Mouse (Mus musculus) liver (tissue): ENCODE data around the gene Glrx.
A peak's percentile ranks its signal among the peaks of the same experiment; 100 is the strongest.
"Not testable (repeated sequence)": the region's sequence is repeated elsewhere in the genome, so short reads cannot be mapped to it uniquely, and the experiment has no call there.

Experiments
- DNase-seq: peaks from one replicate; pipeline ENCODE4 v3.0.0-alpha.2; 2020; ENCODE audit warnings: mixed read lengths

Glrx gene

DNA sequence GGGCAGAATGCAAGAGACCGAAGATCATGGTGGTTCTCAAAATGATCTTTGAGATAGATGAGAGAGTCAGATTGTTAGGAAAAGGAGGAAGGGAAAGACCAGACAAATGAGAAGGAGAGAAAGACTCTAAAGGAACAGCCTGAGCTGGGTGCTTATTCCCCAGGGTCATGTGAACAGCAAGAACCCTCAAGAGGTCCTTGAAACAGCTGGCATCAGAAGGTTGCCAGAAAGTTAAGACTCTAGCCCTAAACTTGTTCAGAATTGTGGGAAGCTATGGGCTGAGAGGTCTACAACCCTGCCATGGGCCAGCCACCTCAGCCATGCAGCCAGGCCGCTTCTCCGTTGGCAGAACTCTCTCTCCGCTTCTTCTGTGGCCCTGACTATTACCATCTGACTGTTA lies 1.2 kb upstream of the Glrx start:
- no peak for DNase-seq

DNA sequence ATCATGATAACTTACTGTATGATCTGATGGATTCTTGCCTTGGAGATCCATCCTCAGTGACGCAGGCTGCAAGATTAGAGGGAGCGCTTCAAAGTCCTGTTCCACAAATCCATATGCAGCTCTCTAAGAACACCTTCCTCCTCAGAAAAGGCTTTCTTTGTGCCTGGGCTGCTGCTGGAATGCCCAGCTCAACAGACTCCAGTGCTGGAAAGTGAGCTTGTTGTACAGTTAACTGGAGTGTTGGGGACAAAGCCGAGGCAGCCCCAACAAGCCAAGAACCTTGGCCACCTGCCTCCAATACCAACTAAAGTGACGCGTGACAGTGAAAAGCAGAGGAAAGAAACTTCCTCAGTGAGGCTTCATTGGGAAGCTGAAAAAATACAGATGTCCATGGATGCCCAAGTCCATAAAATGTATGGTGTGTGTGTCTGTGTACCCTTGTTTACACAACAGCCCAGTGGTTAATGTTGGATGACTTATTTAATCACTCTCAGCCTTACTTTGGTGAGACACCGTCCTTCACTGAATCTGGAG lies 1.2 kb downstream of the Glrx start:
- no peak for DNase-seq

DNA sequence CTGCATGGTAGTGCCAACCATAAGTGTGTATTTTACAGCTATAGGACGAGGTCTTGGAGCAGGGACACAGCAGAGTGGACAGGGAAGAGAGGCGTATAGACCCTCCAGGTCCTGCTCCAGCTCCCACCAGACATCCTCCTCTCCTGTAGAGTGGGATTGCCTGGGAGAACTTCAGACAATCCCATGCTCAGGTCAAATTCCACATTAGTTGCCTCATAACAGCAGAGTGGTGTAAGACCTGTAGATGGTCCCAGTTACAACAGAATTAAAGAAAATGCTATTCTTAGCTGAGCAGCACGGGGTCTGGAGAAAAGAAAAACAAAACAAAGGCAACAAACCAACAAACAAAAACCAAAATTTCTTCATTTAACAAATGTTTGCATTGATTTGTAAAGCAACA lies 2.3 kb downstream of the Glrx start:
- no peak for DNase-seq

DNA sequence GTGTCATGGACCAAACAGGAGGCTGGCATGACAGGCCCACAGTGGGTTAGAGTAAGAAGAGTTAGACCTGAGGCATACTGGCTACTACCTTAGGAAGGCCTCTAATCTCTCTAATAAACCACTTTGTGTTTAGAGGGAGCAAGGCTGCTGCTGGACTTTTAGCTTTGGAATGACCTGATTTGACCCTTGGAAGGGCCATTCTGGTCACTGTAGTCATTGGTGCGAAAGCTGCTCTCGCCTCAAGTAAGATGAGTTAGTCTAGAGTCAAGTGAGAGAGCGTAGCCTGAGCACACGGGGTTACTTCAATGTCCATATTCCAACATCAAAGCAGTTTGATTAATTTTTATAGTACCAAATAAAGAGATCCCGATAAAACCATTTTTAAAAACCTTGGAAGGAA lies 3.7 kb downstream of the Glrx start:
- no peak for DNase-seq

DNA sequence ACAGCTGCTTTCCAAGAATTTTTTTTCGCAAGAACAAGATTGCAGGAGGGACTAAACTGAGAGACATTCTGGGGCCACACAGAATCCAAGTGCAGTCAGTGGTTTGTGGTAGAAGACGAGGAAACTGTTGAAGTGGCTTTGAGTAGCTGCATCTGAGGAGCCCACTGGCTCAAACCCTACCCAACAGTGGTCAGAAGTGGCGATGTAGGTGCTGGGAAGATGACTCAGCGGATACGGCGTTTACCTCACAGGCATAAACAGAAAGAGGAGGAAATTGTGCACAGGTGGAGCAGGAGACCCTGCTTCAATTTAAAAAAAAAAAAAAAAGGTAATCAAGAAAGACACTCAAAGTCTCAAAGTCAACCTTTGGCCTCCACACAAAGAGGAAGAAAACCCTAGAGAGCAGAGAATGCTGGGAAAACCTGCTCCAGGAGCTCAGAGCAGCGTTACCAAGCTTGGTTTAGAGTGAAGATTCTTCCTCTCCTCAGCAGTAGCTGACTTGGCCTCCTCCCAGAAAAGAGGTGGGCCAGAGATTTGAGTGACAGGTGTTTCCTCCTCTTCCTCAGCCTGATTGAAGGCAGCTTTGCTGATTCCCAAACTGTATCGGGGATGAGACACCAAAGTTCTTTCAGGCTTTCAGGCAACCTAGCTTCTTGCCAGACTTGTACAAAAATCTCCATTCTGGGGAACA lies 4.5 kb downstream of the Glrx start:
- peak; percentile 36 for DNase-seq

DNA sequence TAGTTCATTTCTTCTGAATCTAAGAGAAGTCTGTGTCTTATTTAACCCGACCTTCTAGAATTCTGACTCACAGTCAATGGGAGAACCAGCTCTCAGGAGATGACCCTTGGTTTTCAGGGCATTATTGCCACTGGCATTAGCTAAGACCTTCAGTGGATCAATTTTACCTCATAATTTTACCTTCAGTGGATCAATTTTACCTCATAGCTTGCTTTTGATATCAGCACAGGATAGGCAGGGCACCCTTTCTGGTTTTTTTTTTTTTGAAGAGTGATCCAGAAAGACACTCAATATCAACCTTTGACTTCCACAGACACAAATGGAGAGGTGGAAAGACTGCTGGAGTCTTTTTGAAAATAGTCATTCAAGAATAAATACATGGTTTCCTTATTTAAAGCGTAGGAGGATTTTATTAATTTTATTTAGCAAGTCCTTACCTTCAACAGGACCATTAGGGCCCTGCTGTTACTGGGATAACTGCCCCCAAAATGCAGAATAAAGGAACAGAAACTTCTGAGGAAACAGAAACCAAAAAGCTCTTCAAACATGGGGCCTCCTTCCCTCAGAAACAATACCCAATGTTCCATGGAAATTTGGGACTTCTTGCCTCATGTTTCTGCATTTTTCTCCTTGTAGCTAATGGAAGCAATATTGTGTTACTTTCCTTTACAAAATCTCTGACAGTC lies 5.3 kb downstream of the Glrx start:
- DNase-seq, result no peak

DNA sequence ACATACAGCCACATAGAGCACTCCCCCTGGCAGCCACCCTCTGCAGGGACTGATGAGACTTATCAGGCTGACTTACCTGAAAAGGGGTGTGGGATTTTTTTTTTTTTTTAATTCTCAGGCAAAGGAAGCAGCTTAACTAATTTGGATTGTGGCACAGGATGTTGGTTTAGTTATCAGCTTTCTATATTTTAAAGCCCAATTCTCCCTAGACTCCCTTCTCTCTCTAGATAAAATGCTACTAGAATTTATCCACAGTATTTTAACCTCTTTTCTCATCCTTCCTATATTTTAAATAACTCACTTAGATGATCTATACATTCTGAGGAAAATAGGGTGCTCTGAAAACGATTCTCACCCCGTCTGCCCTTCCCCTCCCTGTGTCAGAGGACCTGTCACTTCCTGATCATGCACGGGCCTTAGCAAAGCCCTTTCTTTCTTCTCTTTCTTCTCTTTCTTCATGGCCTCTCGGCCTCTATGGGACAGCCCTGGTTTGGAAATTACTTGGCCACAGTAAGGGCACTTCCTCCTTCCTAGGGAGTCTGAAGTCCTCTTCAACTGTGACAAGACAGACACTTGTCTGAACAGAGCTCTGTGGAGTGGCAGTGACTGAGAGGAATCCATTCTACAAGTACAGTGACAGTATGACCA lies 6.0 kb downstream of the Glrx start:
- no peak for DNase-seq

DNA sequence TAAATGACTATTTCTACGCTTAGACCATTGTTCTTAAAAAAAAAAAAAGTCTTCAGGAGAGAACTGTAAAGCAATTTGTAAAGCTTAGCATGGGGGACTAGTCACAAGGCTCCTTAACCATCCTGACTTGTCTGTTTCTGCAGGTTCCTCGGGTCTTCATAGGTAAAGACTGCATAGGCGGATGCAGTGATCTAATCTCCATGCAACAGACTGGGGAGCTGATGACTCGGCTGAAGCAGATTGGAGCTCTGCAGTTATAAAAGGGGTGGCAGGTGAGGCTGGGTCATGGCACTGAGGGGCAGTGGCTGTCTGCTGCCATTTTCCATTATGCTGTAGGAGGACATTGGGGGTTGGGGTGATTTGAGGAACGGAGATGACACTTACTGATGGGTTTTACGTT lies 7.4 kb downstream of the Glrx start:
- no peak for DNase-seq

DNA sequence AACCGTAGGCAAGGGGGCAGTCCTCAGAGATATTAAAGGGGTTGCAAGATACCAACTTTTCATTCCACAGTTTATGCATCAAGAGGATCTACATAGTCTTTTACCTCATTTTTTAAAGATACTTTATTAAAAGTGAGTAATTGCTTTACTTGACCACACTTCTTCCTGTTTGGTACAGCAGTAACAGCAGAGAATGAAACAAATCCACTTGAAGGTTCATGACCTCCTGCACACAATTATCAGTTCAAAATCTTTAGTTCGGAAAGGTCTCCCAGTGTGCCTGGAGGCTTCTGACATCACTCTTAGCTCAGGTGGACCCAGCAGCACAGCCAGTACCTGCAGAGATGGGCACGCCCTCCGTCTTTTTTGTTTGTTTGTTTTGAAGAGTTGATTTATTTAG lies 12.4 kb downstream of the Glrx start:
- no peak for DNase-seq

DNA sequence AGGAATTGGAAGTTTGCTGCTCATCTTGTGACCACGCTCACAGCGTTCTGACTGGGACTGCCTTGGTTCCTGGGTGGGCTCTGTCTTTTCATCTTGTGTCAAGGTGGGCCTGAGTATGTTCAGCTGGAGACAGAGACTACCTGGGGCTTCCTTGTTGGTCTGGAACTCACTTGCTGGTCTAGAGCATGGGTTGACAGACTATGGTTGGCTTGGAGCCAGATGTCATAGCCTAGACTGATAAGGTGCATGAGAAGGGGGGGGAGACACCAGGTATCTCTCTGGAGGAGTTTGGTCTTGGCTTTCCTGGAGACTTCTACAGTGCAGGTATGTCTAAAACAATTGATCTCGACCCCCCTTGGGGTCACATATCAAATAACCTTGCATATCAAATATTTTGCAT lies 13.4 kb downstream of the Glrx start:
- no peak for DNase-seq

DNA sequence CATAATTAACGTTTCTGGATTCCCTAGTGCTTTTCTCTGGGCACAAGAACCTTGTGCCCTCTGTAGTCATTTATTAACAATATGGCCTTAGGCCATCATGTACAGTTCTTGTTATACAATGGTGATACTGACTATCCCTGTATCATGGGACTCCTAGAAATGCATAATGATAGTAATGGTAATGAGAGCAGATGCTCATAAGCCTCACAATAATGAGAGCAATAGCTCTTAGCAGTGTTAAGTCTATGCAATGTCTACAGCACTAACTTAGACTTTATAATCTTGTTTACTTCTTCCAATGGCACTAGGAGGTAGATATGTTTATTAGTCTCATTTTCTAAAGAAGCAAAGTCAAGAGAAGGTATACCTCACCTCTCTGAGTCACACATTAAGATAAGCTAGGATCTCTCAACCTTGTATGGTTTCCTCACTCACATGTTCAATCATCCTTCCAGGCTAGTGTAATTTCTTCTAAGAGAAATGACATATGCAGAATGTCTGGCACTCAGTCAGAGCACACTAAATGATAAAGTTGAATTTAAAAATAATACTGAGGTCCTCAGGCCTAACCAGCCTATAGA lies 19.7 kb downstream of the Glrx start:
- DNase-seq, result no peak

DNA sequence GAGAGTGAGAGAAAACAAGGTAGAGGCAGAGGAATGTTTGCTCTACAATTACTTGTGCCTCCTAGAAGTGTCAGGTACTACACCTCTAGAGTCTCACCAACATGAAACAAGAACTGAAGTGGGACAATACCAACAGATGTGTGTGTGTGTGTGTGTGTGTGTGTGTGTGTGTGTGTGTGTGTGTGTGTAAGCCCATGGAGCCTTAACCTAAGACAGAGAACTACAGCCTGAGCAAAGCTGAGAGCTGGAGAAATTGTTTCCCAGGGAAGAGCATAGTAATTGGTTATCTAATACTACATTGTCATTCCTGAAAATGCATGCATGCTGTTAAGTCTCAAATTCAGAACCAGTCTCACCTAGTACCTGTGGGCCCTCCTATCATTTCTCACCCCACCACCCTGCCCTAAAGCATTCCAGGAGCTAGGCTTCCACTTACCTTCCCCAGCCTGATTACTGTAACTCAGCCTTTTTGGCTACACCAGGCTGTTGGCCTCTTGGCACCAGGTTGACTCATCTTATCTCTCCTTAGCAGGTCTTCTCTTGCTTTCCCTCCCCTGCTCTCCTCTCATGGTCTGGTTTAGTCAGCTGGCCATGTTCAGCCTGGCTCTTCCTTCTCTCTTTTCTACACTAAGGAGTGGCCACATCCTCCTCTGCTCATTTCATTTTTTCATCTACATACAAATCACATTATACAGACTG lies 26.0 kb downstream of the Glrx start:
- DNase-seq, result peak; percentile 69

DNA sequence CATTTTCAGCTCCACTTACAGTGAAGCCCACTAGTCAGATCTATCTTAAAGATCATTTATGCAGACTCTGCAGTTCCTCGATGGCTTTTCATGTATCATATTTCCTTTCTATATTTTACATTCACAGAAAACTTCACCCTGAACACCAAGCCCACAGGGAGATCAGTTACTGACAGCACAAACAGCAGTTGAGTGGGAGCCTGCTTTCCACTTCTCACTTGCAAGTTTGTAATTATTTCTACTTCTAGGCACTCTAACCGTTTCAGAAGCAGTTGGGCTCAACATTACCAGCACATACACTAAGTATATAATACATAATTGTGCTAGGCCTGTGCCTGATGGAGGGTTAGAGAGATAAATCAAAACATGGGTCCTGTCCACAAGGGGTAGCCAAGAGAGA lies 28.2 kb downstream of the Glrx start:
- no peak for DNase-seq

DNA sequence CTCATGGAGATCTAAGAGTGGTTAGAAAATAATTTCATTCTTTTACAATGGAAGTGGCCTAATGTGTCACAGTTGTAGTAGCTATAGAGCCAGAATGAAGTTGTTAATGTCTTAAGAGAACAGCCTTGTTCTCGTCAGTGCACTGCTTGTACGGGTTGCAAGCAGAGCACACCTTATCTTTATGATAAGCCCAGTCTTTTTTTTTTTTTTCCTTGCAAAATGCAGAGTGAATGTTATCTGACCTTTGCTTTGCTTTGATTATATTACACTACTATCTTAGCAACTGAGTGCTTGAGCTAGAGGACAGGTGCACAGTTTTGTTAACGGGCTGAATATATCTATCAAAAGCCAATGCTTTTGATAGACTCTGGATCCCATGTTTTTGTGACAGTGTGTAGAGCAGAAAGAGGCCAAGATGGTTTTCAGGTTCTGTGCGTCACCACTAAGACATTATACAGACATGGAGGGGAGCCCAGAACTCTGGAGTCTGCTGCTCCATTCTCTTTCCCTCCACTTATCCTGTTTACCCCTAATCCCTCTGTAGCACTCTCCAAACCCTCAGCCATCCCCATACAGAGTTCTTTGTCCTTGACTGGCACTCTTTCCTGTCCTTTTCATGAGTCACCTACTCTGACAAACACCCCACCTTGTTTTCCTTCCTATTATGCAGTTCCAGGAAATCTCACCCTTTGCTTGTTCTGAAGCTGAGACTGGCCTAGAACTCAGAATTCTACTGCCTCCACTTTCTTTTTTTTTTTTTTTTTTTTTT lies 35.1 kb downstream of the Glrx start:
- no peak for DNase-seq

DNA sequence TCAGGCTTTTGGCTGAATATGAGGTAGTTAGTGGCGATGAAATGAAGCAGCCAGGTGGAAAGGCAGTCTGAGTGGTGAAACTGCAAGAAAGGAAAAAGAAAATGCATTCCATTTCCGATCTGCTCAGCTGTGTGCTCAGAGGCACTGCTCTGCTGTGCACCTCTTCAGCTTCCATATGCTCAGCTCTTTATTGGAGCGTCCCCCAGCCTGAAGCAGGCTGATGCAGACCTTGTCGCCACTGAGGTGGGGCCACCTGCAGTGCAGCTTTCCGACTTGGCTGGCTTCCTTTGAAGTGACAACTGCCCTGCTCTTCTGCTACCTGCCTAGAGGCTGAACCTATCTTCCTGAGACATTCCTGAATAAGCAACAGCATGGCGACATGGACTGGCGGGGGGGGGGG lies 36.5 kb downstream of the Glrx start:
- DNase-seq, result not testable (repeated sequence)

DNA sequence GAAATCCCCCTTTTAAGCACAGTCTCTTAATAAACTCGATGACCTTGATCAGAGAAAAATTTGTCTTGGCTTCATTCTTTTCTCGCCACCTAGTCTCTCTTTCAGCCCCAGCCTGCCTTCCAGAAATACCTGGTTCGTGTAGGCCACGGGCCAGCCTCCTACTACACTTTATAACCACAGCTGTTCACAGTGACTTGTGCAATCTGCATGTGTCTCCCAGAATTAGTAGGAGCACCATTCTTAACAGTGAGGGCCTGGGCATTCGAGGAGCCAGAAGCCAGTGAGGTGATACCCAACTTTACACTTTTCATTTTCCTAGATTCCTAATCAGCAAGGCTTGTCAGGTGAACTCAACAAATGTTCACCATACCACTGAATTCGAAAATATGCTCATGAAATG lies 36.9 kb downstream of the Glrx start:
- DNase-seq, result no peak

DNA sequence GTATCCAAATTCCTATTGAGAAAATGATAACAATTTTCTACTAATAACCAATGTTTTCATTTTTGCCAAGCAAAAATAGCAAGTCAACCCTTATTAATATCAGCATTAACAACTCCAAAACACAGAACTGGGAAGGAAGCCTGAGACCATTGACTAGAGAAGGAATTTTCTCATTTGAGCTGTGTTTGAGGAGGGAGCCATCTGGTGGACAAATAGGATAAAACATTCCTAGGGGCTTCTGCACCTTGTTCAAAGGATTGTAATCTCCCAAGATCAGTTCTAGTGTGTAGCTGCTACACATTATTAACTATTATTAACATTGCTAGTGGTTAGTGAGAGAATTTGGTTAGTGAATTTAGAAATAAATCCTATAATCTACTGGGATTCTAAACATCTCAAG lies 38.2 kb downstream of the Glrx start:
- no peak for DNase-seq

DNA sequence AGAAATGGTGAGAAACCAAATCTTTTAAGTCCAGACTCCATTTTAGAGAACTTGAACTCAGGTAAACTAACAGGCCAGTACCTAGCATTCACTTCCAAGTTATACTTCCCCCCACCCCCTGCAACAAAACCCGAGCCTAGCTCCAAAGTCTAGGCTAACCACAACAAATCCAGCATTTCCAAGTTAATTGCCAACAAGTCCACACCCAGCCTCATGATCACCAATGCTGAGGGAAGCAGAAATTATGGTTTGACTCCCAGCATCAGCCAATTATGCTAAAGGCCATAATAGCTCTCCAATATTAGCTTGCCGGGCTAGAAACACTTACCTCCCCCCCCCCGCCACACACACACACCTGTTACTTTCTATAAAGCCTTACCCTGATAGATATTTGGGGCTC lies 40.1 kb downstream of the Glrx start:
- DNase-seq, result no peak

DNA sequence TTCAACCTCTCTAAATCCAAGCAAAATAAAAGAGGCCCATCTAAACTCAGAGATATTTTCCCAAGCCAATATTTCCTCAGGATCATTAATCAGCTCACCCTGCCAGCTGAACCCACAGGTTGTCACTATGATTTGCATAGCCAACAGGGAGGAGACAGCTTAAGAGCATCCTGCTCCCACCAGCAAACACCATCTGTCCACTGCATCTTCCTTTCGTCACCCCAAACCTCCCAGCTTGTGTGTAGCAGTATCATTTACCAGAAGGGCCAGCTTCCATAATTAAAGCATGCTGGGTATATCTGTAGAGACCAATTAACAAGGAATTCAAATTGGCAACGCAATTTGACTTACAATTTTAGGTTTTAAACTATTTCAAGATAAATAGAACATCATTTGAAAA lies 40.8 kb downstream of the Glrx start:
- DNase-seq, result no peak

DNA sequence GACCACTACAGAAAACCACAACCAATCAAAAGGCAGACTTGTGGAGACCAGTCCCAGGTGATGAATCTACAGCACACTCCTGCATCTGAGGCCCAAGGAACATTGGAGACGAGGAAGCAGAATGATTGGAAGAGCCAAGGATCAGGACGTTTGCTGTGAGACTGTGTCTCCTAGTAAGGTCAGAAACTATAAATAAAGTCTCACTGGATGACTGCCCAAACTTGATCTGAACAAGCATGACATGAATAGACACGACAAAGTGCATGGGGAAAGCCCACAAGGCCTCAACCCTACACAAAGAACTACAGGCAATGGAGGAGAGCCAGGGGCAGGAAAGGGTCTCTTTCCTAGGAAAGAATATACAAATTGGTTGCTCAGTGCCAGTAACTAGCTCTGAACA lies 44.1 kb downstream of the Glrx start:
- no peak for DNase-seq

DNA sequence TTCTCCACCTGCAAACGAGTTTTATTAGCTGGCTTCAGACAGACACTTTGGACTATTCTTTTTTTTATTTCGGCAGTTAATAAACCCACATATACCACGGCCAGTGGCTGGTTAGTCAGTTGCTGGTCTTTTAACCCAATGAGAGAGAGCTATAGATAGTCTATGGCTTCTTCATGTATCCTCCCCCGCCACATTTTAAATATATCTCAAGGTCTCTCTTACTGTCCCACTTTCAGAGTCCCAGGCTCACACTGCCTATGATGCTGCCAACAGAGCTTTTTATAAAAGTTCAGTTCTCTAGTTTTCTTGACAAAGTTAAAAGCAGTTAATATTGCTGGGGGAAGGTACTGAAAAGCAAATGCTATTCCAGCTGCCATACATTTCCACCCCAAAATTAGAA lies 52.2 kb downstream of the Glrx start:
- no peak for DNase-seq

DNA sequence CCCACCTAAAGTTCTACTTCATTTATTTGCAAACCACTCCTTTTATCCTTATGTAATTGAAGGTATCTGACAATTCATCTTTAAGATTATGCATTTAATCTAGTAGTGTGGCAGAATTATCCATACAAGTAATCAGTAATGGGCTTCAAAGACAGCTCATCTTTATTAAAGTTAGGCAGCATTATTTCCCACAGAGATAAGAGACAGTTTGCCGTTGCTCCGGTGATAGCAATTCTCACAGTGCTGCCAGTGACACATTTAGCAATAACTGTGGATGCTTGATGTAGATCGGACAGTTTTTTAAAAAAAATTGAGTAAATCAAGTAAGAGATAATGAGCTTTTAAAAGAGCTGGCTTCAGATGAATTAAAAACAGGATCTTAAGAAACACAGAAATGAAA lies 52.6 kb downstream of the Glrx start:
- DNase-seq, result no peak
